Mouse (Mus musculus) gastrocnemius, postnatal 36 days (tissue): Measurements from ENCODE around the gene Card14. TPM values are rescaled to one million over a fixed set of nuclear protein-coding genes. Genes with fewer than 3 reads are reported as not detected.
"Not testable (repeated sequence)": the region's sequence is repeated elsewhere in the genome, so short reads cannot be mapped to it uniquely, and the experiment has no call there.

Experiments used
- DNase-seq, 2 experiments: peaks; one replicate each; pipeline ENCODE4 v3.0.0; 2022
- intact Hi-C: fragments of 180-260 bp; cut with DNase I; formaldehyde crosslinking; loops from one replicate; pipeline ENCODE4 v1.15.1; 2025
- long read RNA-seq, 2 experiments: library from polyadenylated mRNA; stranded (forward); transcript quantifications; one replicate each; pipeline ENCODE4 v2.0.0; 2021
- total RNA-seq, 2 experiments: library from RNA; stranded (reverse); gene quantifications; 2 replicates each; pipeline ENCODE4 v1.2.3; 2021

Gene Card14
- under 1 TPM; 0.31 to 0.62 TPM for total RNA-seq
- long read RNA-seq, experiment 1, partial matches to known transcripts: 1 of 1 reads
- long read RNA-seq, experiment 1, other reads (novel, unspliced or antisense): 0 of 1 reads
- long read RNA-seq, experiment 2: 0 reads

DNA sequence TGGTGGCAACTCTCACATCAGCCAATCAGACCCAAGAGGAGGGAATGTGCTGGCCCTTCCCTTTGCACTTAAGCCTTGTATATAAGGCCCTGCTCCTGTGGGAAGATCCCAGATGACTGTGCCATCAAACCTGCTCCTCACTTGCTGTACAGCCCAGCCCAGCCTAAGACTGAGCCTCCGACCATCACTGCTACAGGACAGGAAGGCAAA, at the start of gene Card14:
Card14 (plus strand) TSS at position 111 of the 210 bp plus-strand sequence.
- DNase-seq: no peak
- intact Hi-C loops: no loop called here

GRCm38 (mm10) chr11:119258216-119258571, 49.4 kb upstream of the Card14 start:
- intact Hi-C loops: no loop called here
- DNase-seq: no peak

DNA sequence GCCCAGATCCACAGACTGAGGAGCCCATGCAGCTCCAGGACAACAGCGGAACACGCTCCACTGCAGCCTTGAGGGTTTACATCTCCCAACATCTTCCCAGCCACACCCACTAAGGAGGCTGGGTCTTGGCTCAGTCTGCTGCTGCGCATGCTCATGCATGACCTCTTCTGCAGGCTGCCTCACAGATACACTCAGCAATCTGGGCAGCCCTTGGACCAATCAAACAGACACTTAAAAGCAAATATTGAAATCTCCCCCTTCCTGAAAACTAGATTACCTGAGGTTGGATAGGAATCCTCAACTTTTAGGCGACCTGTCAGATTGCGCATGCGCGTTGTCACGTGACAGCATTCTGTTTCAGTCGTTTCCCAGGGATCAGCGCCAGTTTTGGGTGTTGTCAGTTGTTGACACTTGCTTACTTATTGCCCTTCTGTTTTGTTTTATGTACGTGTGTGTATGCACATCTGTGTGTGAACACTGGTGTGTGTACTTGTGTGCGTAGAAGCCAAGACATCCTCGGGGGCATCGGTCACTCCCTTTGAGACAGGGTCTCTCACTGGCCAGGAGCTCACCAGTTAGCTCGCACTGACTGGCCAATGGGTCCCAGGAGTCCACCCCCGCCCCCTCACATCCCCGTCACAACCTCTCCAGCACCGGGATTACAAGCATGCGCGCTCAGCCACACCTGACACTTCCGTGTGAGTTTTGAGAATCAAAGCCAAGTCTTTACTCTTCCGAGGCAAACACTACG, 48.8 kb upstream of the Card14 start:
- intact Hi-C loops: no loop called here
- peak; percentile 54 to 57 for DNase-seq

DNA sequence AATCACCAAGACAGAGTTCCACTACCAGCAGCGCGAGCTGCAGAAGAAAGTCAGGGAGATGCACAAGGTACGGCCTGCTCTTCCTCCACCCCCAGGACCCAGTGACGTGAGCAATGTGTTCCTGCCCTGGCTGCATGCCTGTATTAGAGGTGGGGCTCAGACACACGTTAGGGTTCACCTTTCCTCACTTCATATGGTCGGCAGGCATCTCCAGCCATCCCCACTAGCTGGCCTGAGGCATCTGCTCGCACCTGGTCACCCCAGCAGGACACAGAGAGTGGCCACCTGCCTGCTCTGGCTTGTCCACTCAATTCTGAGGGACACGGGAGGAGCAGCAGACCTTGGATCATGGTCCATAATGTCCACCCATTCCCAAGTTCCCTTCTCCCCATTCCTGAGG, 47.6 kb upstream of the Card14 start:
- intact Hi-C loops: no loop called here
- no peak for DNase-seq

GRCm38 (mm10) chr11:119264413-119264812, 43.2 kb upstream of the Card14 start:
- no peak for DNase-seq
- intact Hi-C loops: no loop called here

DNA sequence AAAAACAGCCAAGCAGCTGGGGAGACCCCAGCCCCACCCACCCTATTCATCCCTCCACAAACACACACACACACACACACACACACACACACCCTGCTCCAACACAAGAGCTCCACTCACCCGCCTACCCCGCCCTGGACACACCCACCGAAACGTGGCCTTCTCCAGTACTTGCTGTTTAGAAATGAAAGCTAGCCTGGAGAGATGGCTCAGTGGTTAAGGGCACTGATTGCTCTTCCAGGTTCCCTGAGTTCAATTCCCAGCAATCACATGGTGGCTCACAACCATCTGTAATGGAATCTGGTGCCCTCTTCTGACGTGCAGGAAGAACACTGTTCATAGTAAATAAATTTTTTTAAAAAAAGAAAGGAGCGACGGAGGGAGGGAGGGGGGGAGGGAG, 41.8 kb upstream of the Card14 start:
- no peak for DNase-seq
- intact Hi-C loops: no loop called here

DNA sequence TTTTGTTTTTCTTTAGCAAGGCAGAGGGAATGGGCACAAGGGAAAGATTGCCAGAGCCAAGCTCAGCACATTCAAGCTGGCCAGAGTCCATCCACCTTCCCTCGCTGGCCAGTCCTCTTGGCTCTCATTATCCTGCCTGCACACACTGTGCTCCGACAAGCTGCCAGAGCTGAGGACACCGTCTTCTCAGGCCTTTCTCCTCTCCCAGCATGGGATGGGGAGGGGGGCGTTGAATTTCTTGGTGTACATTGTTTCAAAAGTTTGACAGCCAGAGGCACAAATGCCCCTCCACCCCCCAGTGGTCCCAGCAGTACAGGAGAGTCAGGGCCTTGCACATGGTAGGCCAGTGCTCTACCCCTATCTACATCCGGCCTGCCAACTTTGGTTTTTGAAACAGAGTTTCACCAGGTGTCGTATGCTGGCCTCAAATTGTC, 40.3 kb upstream of the Card14 start:
- DNase-seq: no peak
- intact Hi-C loops: no loop called here

DNA sequence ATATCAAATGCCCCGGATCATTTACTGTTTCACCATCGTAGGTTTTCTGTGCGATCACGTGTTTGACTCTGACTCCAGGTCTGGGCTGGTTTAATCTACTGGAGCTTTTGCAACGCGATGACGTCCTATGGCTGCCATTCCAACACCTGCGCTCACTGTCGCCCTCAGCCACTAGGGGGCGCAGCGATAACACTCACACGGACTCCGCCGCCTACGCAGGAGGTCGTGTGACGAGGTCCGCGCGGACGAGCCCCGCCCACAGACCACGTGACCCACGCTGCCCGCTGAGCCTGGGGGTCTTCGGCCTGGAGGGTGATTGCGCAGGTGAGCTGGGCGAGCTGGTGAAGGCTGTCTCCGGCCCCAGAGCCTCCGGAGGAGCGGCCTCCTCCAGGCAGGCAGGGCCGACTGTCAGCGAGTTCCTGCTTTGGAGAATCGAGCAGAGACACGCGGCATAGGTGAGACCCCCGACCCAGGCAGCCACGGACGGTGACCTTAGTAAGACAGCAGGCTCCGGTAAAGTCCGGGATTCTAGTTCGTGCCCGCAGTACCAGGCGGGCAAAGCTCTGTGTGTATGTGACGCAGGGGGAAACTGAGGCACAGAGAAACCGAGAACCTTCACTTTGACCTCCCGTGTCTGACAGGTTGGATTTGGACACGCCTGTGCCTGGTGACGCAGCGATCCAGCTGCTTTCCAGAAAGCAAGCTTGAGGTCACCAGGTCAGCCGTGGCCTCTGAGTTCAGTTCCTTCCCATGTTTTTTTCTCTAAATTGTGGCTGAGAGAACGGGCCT, 39.6 kb upstream of the Card14 start, which contains the start of gene Gaa:
Gaa (plus strand) TSS at position 120 of the 789 bp plus-strand sequence.
- peak; percentile 93 for DNase-seq
- intact Hi-C loops: no loop called here

GRCm38 (mm10) chr11:119268557-119269195, 38.9 kb upstream of the Card14 start:
- DNase-seq: no peak
- intact Hi-C loops: no loop called here

GRCm38 (mm10) chr11:119272492-119272891, 35.1 kb upstream of the Card14 start:
- intact Hi-C loops, DNase-seq: not testable (repeated sequence)

DNA sequence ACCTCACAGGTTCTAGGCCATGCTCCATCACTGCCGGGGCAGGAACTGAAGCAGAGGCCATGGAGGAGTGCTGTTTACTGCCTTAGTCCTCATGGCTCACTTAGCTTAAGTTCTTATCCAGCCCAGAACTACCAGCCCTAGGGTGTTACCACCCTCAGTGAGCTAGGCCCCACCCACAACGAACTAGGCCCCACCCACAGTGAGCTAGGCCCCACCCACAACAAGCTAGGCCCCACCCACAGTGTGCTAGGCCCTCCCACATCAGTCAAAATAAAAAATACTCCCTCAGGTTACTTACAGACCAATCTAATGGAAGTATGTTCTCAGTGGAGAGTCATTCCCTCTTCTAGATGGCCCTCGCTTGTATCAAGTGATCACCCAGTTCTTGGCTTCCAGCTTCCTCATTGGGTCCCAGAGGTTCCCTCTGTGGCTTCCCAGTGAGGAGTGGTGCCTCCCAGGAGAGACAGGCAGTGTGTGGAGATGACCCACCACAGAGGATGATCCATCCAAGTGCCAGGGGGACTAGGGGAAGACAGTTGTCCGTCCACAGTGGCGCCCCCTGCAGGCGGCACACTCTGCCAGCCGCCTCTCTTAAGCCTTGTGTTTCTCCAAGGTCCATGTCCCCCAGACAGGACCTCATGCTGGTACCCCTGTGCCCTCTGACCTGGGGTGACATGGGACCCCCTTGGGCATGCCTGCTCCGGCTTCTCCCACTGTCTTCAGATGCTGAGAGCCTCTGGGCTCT, 34.2 kb upstream of the Card14 start:
- DNase-seq: no peak
- intact Hi-C loops: no loop called here

DNA sequence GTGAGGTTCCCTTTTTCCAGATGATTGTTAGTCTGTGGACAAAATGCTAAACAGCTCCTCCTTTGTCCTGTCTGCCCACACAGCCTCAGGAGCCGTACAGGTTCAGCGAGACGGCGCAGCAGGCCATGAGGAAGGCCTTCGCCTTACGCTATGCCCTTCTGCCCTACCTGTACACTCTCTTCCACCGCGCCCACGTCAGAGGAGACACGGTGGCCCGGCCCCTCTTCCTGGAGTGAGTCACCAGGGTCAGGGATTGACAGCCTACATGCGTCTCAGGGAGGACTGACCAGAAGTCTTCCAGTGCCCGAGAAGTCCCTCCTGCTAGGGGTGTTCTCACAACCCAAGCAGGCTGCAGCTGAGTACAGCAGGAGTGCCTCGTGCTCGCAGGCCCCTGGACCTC, 26.5 kb upstream of the Card14 start:
- DNase-seq: no peak
- intact Hi-C loops: no loop called here

GRCm38 (mm10) chr11:119285791-119286527, 21.6 kb upstream of the Card14 start:
- no peak for DNase-seq
- intact Hi-C loops: no loop called here

GRCm38 (mm10) chr11:119287207-119287992, 20.2 kb upstream of the Card14 start:
- DNase-seq: no peak
- intact Hi-C loops: no loop called here

- DNase-seq, intact Hi-C loops: not testable (repeated sequence)
Observed at GRCm38 (mm10) chr11:119292861-119293260, 14.7 kb upstream of the Card14 start.

DNA sequence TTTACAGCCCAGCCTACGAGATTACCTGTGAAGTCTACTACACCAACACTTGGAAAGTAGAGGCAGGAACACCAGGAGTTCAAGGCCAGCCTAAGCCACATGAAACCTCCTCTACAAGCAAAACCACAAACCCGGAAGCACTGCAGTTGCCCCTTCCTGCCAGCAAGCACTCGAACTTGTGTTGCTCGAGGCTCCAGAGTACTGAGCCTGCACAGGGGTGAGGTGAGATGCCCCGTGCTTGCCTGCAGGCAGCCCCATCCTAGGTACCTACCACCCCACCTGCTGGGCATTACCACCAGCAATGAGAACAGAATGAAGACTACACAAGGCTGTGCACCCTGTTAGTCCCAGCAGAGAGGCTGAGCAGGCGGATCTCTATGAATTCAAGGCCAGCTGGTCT, 9.6 kb upstream of the Card14 start:
- intact Hi-C loops: no loop called here
- DNase-seq: no peak

DNA sequence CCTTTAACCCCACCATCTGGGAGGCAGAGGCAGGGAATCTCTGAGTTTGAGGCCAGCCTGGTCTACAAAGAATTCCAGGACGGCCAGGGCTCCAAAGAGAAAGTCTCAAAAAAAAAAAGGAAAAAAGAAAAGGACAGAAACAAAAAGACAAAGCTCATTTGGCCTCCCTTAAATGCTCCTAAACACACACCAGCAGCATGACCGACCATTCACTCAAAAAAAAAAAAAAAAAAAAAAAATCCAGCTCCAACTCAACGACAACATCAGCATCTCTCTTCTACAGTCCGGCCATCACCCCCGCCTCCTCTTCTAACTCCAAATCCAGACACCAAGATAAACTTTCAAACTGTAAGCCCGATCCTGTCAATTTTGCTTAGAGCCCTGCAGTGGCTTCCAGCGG, 8.7 kb upstream of the Card14 start:
- intact Hi-C loops: no loop called here

DNA sequence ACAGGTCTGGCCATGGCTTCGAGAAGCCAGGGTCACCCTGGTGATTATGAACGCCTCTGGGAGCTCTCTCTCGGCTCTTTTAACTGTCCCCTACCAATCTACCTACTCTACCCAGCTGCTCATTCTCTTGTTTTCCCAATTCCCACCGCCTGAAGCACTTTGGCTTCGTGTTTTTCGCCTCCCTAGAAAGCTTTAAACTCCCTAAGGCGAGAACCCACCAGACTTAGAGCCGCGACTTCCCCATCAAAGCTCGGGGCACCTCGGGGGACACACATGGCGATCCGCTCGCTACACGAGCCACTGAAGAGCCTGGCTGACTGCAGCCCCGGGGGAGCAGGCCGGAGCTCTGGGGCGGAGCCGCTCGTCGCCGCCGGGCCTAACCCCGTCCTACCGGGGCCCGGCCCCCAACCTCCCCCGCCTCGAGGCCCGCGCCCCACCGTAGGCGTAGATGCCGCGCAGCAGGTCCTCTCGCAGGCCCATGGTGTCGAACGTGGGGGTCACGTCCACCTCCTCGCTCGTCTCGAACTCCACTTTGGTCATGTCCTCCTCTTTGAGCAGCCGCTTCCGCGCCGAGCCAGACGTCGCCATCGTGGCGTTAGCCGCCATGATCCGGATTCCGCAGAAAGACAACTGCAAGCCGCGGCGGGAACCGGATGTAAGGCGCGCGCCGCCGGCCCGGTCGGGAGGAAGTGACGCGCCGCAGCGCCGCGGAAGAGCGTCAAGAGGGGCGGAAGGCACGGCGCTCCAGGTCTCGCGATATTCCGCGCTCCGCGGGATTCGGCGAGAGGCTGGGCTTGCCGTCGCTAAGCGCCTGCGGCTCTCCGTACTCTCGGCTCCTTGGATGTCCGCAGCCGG, 8.0 kb upstream of the Card14 start, which contains the start of gene Eif4a3:
Eif4a3 (minus strand) TSS at position 699 of the 855 bp plus-strand sequence.
- intact Hi-C loops: loop anchor here (5.0 kb wide), 1 partner anchor 63 kb away; no protein-coding TSS in a partner anchor
- DNase-seq: peak; percentile 93 to 95

More for the DNA sequence above, 8.7 kb upstream of the Card14 start:
- DNase-seq: no peak
